Mouse (Mus musculus) embryonic facial prominence, embryonic 11.5 days (tissue): Measurements from ENCODE around the gene Gm20422. TPM values are rescaled to one million over a fixed set of nuclear protein-coding genes. Genes with fewer than 3 reads are reported as not detected.

Source experiments
- ATAC-seq: fragments of 200-750 bp; cut with Nextera tagmentation; replicated peaks from 2 replicates; pipeline ENCODE4 v1.8.0; 2017; ENCODE audit warnings: low read depth; ENCODE audit not compliant: insufficient number of reproducible peaks, low FRiP score, low TSS enrichment
- DNase-seq: peaks from one replicate; pipeline ENCODE4 v3.0.0-alpha.2; 2015; ENCODE audit warnings: low spot score
- H3K27ac ChIP-seq: fragments of 300-500 bp; sonication (generic); replicated peaks from 2 replicates; pipeline ENCODE4 v1.5.1; 2014; ENCODE audit warnings: mild to moderate bottlenecking, low read depth, low read length, control low read depth
- H3K27me3 ChIP-seq: fragments of 300-500 bp; sonication (generic); 2 replicates; pipeline ENCODE4 v1.6.1; 2014; ENCODE audit warnings: mild to moderate bottlenecking, low read length, moderate library complexity, mixed read lengths; ENCODE audit not compliant: control insufficient read depth, insufficient read depth
- H3K36me3 ChIP-seq: fragments of 300-500 bp; sonication (generic); replicated peaks from 2 replicates; pipeline ENCODE4 v1.6.1; 2014; ENCODE audit warnings: low read depth, mild to moderate bottlenecking, low read length, moderate library complexity, mixed read lengths; ENCODE audit not compliant: control insufficient read depth, insufficient read depth
- H3K4me1 ChIP-seq: fragments of 300-500 bp; sonication (generic); 2 replicates; pipeline ENCODE4 v1.6.1; 2014; ENCODE audit warnings: low read length, mixed read lengths; ENCODE audit not compliant: control insufficient read depth, insufficient read depth
- H3K4me2 ChIP-seq: fragments of 300-500 bp; sonication (generic); 2 replicates; pipeline ENCODE4 v1.6.1; 2014; ENCODE audit warnings: low read depth, mild to moderate bottlenecking, control low read depth, low read length, moderate library complexity
- H3K4me3 ChIP-seq: fragments of 300-500 bp; sonication (generic); 2 replicates; pipeline ENCODE4 v1.5.1; 2014; ENCODE audit warnings: low read depth, low read length, control low read depth
- H3K9ac ChIP-seq: fragments of 300-500 bp; sonication (generic); replicated peaks from 2 replicates; pipeline ENCODE4 v1.6.1; 2014; ENCODE audit warnings: mild to moderate bottlenecking, control low read depth, low read length
- H3K9me3 ChIP-seq: fragments of 300-500 bp; sonication (generic); replicated peaks from 2 replicates; pipeline ENCODE4 v1.6.1; 2016; ENCODE audit warnings: mild to moderate bottlenecking, low read length, inconsistent platforms, mixed read lengths; ENCODE audit not compliant: control insufficient read depth
- WGBS: fragments of 180-500 bp; shearing (Covaris S2); extraction: QIAGEN DNeasy Blood & Tissue Kit; methylation state at CpG from one replicate; pipeline ENCODE4 v1.1.7; 2014; 5-methylcytosine and 5-hydroxymethylcytosine counted together
- polyA plus RNA-seq: library from polyadenylated mRNA; unstranded; fragments of >200 nt; fragmentation: Nextera tagmentation; extraction: Ambion mirVana; gene quantifications from 2 replicates; pipeline ENCODE4 v1.2.1, GENCODE M21; 2014

Gene Gm20422
- polyA plus RNA-seq, 1 experiment from 2014 or later: not detected

DNA sequence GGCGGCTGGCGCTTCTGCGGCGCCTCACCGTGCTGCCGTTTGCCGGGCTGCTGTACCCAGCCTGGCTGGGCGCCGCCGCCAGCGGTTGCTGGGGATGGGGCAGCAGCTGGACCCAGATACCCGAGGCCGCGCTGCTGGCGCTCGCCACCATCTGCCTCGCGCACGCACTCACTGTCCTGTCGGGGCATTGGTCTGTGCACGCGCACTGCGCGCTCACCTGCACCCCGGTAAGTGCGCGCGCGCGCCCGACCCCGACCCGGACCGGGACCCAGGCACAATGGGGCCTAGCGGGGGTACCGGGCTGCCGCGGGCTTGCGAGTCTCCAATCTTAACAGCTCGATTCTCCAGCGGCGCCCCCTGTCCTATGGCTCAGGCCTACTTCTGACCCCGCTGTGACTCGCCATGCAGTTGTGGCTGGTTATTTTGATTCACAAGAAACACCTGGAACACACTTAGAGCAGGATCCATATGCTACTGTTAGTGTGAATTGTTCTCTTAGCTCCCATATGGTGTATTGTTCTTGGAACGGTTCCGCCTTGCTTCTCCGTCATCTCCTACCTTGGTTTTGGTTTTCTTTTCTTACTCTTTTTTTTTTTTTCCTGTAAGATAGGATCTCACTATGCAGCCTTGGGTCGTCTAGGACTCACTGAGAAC is 16.9 kb upstream of the Gm20422 start:
- peaks cover 6% of the 10 kb centered on the region for H3K36me3 ChIP-seq
- ATAC-seq: peak; percentile 61
- no peaks in the 10 kb centered on the region for H3K4me1 ChIP-seq
- H3K27me3 ChIP-seq: no peaks in the 10 kb centered on the region
- WGBS: under 1% methylated on average over 37 of the region's 48 CpGs
- no peaks in the 10 kb centered on the region for H3K9me3 ChIP-seq
- peak; percentile 56 for DNase-seq
- peak overlapping the region; percentile 100 for H3K4me3 ChIP-seq
- H3K4me2 ChIP-seq: peak overlapping the region; percentile 57
- peak overlapping the region; percentile 97 for H3K9ac ChIP-seq
- H3K27ac ChIP-seq: peak overlapping the region; percentile 75

GRCm38 (mm10) chr8:69790773-69791367 is 16.2 kb upstream of the Gm20422 start, which contains the start of the genes Atp13a1 and Zfp866:
Gene Atp13a1, plus strand, starts transcription at chr8:69791163.
Gene Zfp866, minus strand, starts transcription at chr8:69791178.
- DNase-seq: peak; percentile 92
- peak within 1 kb of the TSS; percentile 57 for H3K4me2 ChIP-seq
- H3K4me3 ChIP-seq: peak within 1 kb of the TSS; percentile 100
- peak within 1 kb of the TSS; percentile 97 for H3K9ac ChIP-seq
- peak; percentile 89 for ATAC-seq
- peaks cover 2% of the 10 kb centered on the region; the same call in 1 of the 2 replicates for H3K36me3 ChIP-seq
- WGBS: under 1% methylated on average over 33 of the region's 38 CpGs
- H3K27ac ChIP-seq: peak within 1 kb of the TSS; percentile 75
- no peaks in the 10 kb centered on the region for H3K27me3 ChIP-seq
- H3K4me1 ChIP-seq: no peaks in the 10 kb centered on the region
- H3K9me3 ChIP-seq: no peaks in the 10 kb centered on the region

DNA sequence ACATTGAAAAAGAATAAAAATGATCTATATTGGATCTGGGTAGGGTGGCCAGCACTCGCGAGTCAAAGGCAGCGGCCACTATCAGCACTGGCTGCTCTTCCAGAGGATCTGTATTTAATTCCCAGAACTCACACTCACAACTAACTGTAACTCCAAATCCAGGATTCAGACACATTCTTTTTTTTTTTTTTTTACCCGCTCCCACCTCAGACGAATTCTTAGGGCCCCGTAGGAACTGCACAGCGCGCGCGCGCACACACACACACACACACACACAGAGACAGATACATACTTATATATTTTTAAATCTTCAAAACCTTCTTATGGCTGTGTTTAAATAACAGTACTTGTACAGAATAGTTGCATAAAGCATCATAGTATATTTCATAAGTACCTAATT is 15.7 kb upstream of the Gm20422 start:
- no peak for ATAC-seq
- Histone ChIP-seq H3K27ac (no peak overlapping the region; the same call in 1 of the 2 replicates), H3K4me2 (peak overlapping the region; percentile 36), H3K4me3 (peak overlapping the region; percentile 100), H3K9me3 (no peaks in the 10 kb centered on the region), H3K4me1 (no peaks in the 10 kb centered on the region), H3K9ac (peak overlapping the region; percentile 97), H3K36me3 (peaks cover 1% of the 10 kb centered on the region; the same call in 1 of the 2 replicates), H3K27me3 (no peaks in the 10 kb centered on the region)
- 35% methylated on average over 11 of the region's 11 CpGs for WGBS
- DNase-seq: peak; percentile 10

- H3K9me3 ChIP-seq: no peaks in the 10 kb centered on the region
- H3K4me2 ChIP-seq: no peak overlapping the region
- DNase-seq: no peak
- H3K27me3 ChIP-seq: no peaks in the 10 kb centered on the region
- no peaks in the 10 kb centered on the region for H3K4me1 ChIP-seq
- H3K9ac ChIP-seq: no peak overlapping the region
- 63% methylated on average over 5 of the region's 5 CpGs for WGBS
- H3K27ac ChIP-seq: no peak overlapping the region
- no peaks in the 10 kb centered on the region; the same call in 1 of the 2 replicates for H3K36me3 ChIP-seq
- no peak for ATAC-seq
- no peak overlapping the region for H3K4me3 ChIP-seq
These were observed 15.0 kb upstream of the Gm20422 start for GRCm38 (mm10) chr8:69789731-69790130.

DNA sequence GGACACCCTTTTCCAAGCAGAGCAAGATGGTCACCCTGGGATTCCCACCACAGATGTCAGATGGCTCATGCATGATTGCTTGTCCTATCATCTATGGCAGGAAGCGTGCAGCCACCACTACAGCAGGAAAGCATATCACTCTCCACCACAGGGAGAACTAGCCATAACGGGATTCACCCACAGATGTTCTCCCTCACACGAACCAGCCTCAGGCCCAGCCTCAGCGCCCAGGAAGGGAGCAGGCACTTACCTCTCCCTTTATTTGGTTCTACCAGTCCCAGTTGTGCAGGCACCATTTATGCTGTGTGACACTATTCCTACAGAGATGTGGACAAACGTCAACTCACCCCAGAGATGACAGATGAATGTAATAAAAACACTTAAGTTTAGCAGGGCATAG is 14.4 kb upstream of the Gm20422 start:
- no peaks in the 10 kb centered on the region for H3K27me3 ChIP-seq
- H3K4me3 ChIP-seq: no peak overlapping the region
- no peak overlapping the region for H3K9ac ChIP-seq
- no peak overlapping the region for H3K27ac ChIP-seq
- DNase-seq: no peak
- H3K4me1 ChIP-seq: no peaks in the 10 kb centered on the region
- H3K9me3 ChIP-seq: no peaks in the 10 kb centered on the region
- no peak for ATAC-seq
- WGBS: 91% methylated on average over 5 of the region's 5 CpGs
- no peak overlapping the region for H3K4me2 ChIP-seq
- H3K36me3 ChIP-seq: no peaks in the 10 kb centered on the region; the same call in 1 of the 2 replicates

- Histone ChIP-seq H3K4me2 (no peak overlapping the region), H3K4me3 (no peak overlapping the region), H3K4me1 (no peaks in the 10 kb centered on the region), H3K36me3 (no peaks in the 10 kb centered on the region), H3K27ac (no peak overlapping the region), H3K9ac (no peak overlapping the region), H3K9me3 (no peaks in the 10 kb centered on the region), H3K27me3 (no peaks in the 10 kb centered on the region)
- 65% methylated on average over 12 of the region's 12 CpGs for WGBS
- ATAC-seq (no peak), DNase-seq (no peak)
These were observed 2.4 kb upstream of the Gm20422 start for GRCm38 (mm10) chr8:69777111-69777510.

DNA sequence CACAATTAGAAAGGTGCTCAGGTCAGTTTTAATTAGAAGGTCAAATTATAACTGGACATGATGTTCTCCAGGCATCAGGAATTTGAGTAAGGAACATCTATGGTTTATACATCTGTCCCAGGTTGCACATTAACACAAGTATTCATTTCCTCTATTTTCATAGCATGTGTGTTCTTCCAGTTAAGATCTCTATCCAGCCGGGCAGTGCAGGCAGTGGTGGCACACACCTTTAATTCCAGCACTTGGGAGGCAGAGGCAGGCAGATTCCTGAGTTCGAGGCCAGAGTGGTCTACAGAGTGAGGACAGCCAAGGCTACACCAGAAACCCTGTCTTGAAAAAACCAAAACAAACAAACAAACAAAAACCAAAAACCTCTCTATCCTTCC is 456 bp upstream of the Gm20422 start:
- Histone ChIP-seq H3K4me1 (no peaks in the 10 kb centered on the region), H3K4me2 (0 out of 2 replicates have a peak overlapping the region, but pooled peaks have one; percentile 16), H3K36me3 (no peaks in the 10 kb centered on the region), H3K9me3 (no peaks in the 10 kb centered on the region), H3K27ac (no peak overlapping the region), H3K27me3 (no peaks in the 10 kb centered on the region), H3K9ac (no peak overlapping the region), H3K4me3 (peak overlapping the region; percentile 81; the same call in 1 of the 2 replicates)
- DNase-seq (no peak), ATAC-seq (peak; percentile 3; the same call in 1 of the 2 replicates)
- 54% methylated on average over 2 of the region's 2 CpGs for WGBS

GRCm38 (mm10) chr8:69772106-69772505 is 2.6 kb downstream of the Gm20422 start:
- DNase-seq (no peak), ATAC-seq (no peak)
- Histone ChIP-seq H3K4me1 (no peaks in the 10 kb centered on the region), H3K9ac (no peak overlapping the region), H3K9me3 (no peaks in the 10 kb centered on the region), H3K36me3 (peaks cover 7% of the 10 kb centered on the region), H3K4me3 (no peak overlapping the region), H3K27me3 (no peaks in the 10 kb centered on the region), H3K27ac (no peak overlapping the region), H3K4me2 (no peak overlapping the region)
- WGBS: 90% methylated on average over 2 of the region's 2 CpGs
